Mouse (Mus musculus) liver, adult 2 months (tissue): Measurements from ENCODE around the gene Tmem231.

Experiments
- CTCF ChIP-seq: fragments of 200-500 bp; IDR thresholded peaks from 2 replicates; pipeline ENCODE4 v1.5.1; 2011; ENCODE audit warnings: low read depth, low read length, control low read depth
- POLR2A ChIP-seq: fragments of 200-500 bp; IDR thresholded peaks from 2 replicates; pipeline ENCODE4 v1.6.1; 2011; ENCODE audit warnings: low read length, control low read depth; ENCODE audit not compliant: insufficient read depth; ENCODE audit errors: extremely low read depth

- TF ChIP-seq CTCF, result no peak
- no peak for TF ChIP-seq POLR2A
Observed at GRCm38 (mm10) chr8:111950846-111951245, 17.2 kb upstream of the Tmem231 start.
